Mouse (Mus musculus): ENCODE measurements around the gene Incenp.

- TF ChIP-seq CTCF (IDR thresholded peaks at IDR 0.05; ENCODE audit: insufficient read depth, low read depth, low read length): no peak
- TF ChIP-seq POLR2A (IDR thresholded peaks at IDR 0.05; ENCODE audit: insufficient read depth, low read depth, low read length): no peak
Observed at GRCm38 (mm10) chr19:9864856-9865255, 34.5 kb downstream of the Incenp start.

All from olfactory bulb, adult 2 months (tissue).